Mouse (Mus musculus): ENCODE results near the gene Tas2r140.

Tas2r140 gene

GRCm38 (mm10) chr6:133055716-133056115 lies at the start of gene Tas2r140:
Tas2r140 (minus strand) TSS chr6:133055816.
- DNase-seq (ENCODE audit: low read depth): no peak

- DNase-seq (ENCODE audit: low read depth): no peak
These were observed 48.9 kb upstream of the Tas2r140 start, which contains the start of gene Smim10l1 for GRCm38 (mm10) chr6:133104609-133104921. Smim10l1 (plus strand) TSS chr6:133104909.

- DNase-seq (ENCODE audit: low read depth): no peak
These were observed 46.8 kb upstream of the Tas2r140 start for GRCm38 (mm10) chr6:133102430-133102829.

GRCm38 (mm10) chr6:133092226-133092625 lies 36.6 kb upstream of the Tas2r140 start:
- no peak for DNase-seq (ENCODE audit: low read depth)

GRCm38 (mm10) chr6:133037001-133037400 lies 18.6 kb downstream of the Tas2r140 start, which contains the start of gene Tas2r103:
Tas2r103 (minus strand) TSS chr6:133037101.
- DNase-seq (ENCODE audit: low read depth): no peak

Data from c-Kit-positive CD71-positive TER-119-negative erythroid progenitor cells, embryonic 14.5 days (primary cell).